Mouse (Mus musculus): Measurements from ENCODE around the gene Atp5f1. TPM values are rescaled to one million over a fixed set of nuclear protein-coding genes. Genes with fewer than 3 reads are reported as not detected.
A peak's percentile ranks its signal among the peaks of the same experiment; 100 is the strongest.

The Atp5f1 gene
- total RNA-seq, 4 experiments from 2014 or later: 237 to 261 (median 249) TPM

GRCm38 (mm10) chr3:105900716-105901115 lies 59.2 kb downstream of the Atp5f1 start:
- DNase-seq (ENCODE audit: low spot score in 2 of 2): no peak

- no peak for DNase-seq (ENCODE audit: low spot score in 2 of 2)
Measured at GRCm38 (mm10) chr3:105900266-105900665, 59.6 kb downstream of the Atp5f1 start.

GRCm38 (mm10) chr3:105899394-105900147 lies 60.3 kb downstream of the Atp5f1 start:
- peak; percentile 74 to 85 for DNase-seq (ENCODE audit: low spot score in 2 of 2)

GRCm38 (mm10) chr3:105898861-105899260 lies 61.0 kb downstream of the Atp5f1 start:
- DNase-seq (ENCODE audit: low spot score in 2 of 2): no peak

GRCm38 (mm10) chr3:105898325-105898724 lies 61.6 kb downstream of the Atp5f1 start:
- no peak for DNase-seq (ENCODE audit: low spot score in 2 of 2)

GRCm38 (mm10) chr3:105896811-105897210 lies 63.1 kb downstream of the Atp5f1 start:
- DNase-seq (ENCODE audit: low spot score in 2 of 2): no peak

- peak; percentile 56 to 65 for DNase-seq (ENCODE audit: low spot score in 2 of 2)
Measured at GRCm38 (mm10) chr3:105894601-105895592, 65.0 kb downstream of the Atp5f1 start.

- DNase-seq (ENCODE audit: low spot score in 2 of 2): peak; percentile 52 to 64
Measured at GRCm38 (mm10) chr3:105893941-105894391, 65.9 kb downstream of the Atp5f1 start.

Other genes with a start within 250 kb of the Atp5f1 start
- 100 to 1,000 TPM in 1 of 4 experiments, 10 to 100 TPM in 3; 80.2 to 101 (median 89.7) TPM for gene Rap1a, start 158.8 kb downstream of the Atp5f1 start, total RNA-seq (2022)
- 1 to 10 TPM in 3 of 4 experiments, under 1 TPM in 1; 0.89 to 3.8 (median 2.5) TPM for gene Adora3, start 89.2 kb downstream of the Atp5f1 start, total RNA-seq (2022)
- under 1 TPM; 0.41 to 0.78 (median 0.63) TPM for gene Tmigd3, start 89.2 kb downstream of the Atp5f1 start, total RNA-seq (2022)
- 1 to 10 TPM in 3 of 4 experiments, under 1 TPM in 1; 0.47 to 2.4 (median 1.5) TPM for gene I830077J02Rik, start 27.4 kb downstream of the Atp5f1 start, total RNA-seq (2022)
- gene Wdr77, start 730 bp downstream of the Atp5f1 start, total RNA-seq (2022): 10 to 100 TPM; 43.3 to 55.6 (median 52.0) TPM
- 1 to 10 TPM; 2.7 to 5.4 (median 4.1) TPM for gene Ovgp1, start 13.6 kb upstream of the Atp5f1 start, total RNA-seq (2022)
- gene Pifo, start 54.5 kb upstream of the Atp5f1 start, total RNA-seq (2022): 1 to 10 TPM in 2 of 4 experiments, under 1 TPM in 2; 0.55 to 1.1 (median 0.81) TPM
- gene Chil5, start 72.7 kb upstream of the Atp5f1 start, total RNA-seq (2022): not detected
- 1 to 10 TPM in 1 of 4 experiments, under 1 TPM in 3; 0.64 to 2.0 (median 0.80) TPM for gene Chia1, start 153.1 kb upstream of the Atp5f1 start, total RNA-seq (2022)
- not detected for gene Chil3, start 207.5 kb upstream of the Atp5f1 start, total RNA-seq (2022)